8 mouse cellular contexts compared by ENCODE assay signal in the genomic region with DNA sequence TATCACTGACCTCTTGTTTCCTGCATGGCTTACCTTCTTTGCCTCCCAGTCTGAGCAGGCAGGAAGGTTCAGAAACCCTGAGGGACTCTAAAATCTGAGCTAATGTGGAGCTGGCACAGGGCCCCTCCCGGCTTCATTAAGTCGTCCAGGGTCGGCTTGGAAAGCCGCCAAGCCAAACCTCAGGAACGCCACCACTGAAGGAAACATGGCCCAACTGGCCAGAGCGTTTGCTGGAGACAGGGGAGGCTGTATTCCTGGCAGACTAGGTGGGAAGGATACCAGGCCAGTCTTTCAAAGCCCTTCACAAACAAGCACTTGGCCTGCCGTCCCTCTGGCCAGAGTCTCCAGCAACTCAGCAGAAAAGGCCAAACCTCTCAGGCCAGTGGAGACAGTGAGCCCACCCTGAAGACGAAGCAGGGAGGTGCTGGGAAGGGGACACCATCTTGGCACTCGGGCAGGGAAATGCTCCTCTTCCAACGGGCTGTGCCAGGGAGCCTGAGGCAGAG. TPM values are rescaled to one million over a fixed set of nuclear protein-coding genes. Genes with fewer than 3 reads are reported as not detected.
A peak's percentile ranks its signal among the peaks of the same experiment; 100 is the strongest.
DNase-seq lines count a peak whose midpoint lies in the region; ATAC-seq and TF ChIP-seq lines count a peak whose summit lies in the region.

No protein-coding gene starts in this region.

- TF ChIP-seq CTCF in hindbrain, postnatal 0 days (IDR thresholded peaks at IDR 0.05; ENCODE audit: low read depth): no peak

- WGBS in hindbrain, postnatal 0 days: 41% methylated on average over 10 of the region's 10 CpGs
- 84% methylated on average over 10 of the region's 10 CpGs for WGBS in hindbrain, embryonic 11.5 days
- 43% methylated on average over 10 of the region's 10 CpGs for WGBS in kidney, embryonic 16.5 days

- no peak overlapping the region for H3K27ac ChIP-seq in hindbrain, postnatal 0 days
- no peak overlapping the region for H3K27ac ChIP-seq in hindbrain, embryonic 11.5 days (ENCODE audit: low read depth, low read length)
- peak overlapping the region; percentile 29; the same call in 1 of the 2 replicates for H3K27ac ChIP-seq in kidney, embryonic 16.5 days (ENCODE audit: low read length)

- no peak overlapping the region for H3K9ac ChIP-seq in hindbrain, postnatal 0 days (replicated peaks; ENCODE audit: low read length)
- no peak overlapping the region for H3K9ac ChIP-seq in hindbrain, embryonic 11.5 days (ENCODE audit: low read depth, low read length)
- no peak overlapping the region for H3K9ac ChIP-seq in kidney, embryonic 16.5 days (replicated peaks; ENCODE audit: low read length)

- no peaks in the 10 kb centered on the region for H3K4me1 ChIP-seq in hindbrain, postnatal 0 days (ENCODE audit: insufficient read depth, low read length)
- no peaks in the 10 kb centered on the region for H3K4me1 ChIP-seq in hindbrain, embryonic 11.5 days (replicated peaks; ENCODE audit: control insufficient read depth, insufficient read depth, low read length)
- H3K4me1 ChIP-seq in kidney, embryonic 16.5 days (ENCODE audit: insufficient read depth, low read length): peaks cover 7% of the 10 kb centered on the region; the same call in 1 of the 2 replicates

- no peaks in the 10 kb centered on the region for H3K27me3 ChIP-seq in hindbrain, postnatal 0 days (ENCODE audit: insufficient read depth, low read length)
- no peaks in the 10 kb centered on the region for H3K27me3 ChIP-seq in hindbrain, embryonic 11.5 days (ENCODE audit: control insufficient read depth, insufficient read depth, low read length)
- no peaks in the 10 kb centered on the region for H3K27me3 ChIP-seq in kidney, embryonic 16.5 days (ENCODE audit: insufficient read depth, low read length)

- no peaks in the 10 kb centered on the region for H3K36me3 ChIP-seq in hindbrain, postnatal 0 days (ENCODE audit: insufficient read depth, low read length)
- no peaks in the 10 kb centered on the region for H3K36me3 ChIP-seq in hindbrain, embryonic 11.5 days (ENCODE audit: control insufficient read depth, insufficient read depth, low read length)
- no peaks in the 10 kb centered on the region for H3K36me3 ChIP-seq in kidney, embryonic 16.5 days (ENCODE audit: insufficient read depth, low read length)

- no peak overlapping the region for H3K4me3 ChIP-seq in hindbrain, postnatal 0 days (ENCODE audit: low read length)
- no peak overlapping the region for H3K4me3 ChIP-seq in hindbrain, embryonic 11.5 days (ENCODE audit: low read depth, low read length)
- no peak overlapping the region for H3K4me3 ChIP-seq in kidney, embryonic 16.5 days (ENCODE audit: low read length)

- DNase-seq in hindbrain, postnatal 0 days (ENCODE audit: low spot score): peak; percentile 73
- DNase-seq in hindbrain, embryonic 11.5 days (ENCODE audit: low spot score): no peak
- peak; percentile 76 for DNase-seq in 3134 (ENCODE audit: extremely low read depth, insufficient read length, low spot score)
- peak; percentile 72 for DNase-seq in adrenal gland, postnatal 10 days
- no peak for DNase-seq in thymus, adult 18-20 months
- DNase-seq in embryo, embryonic 9.5 days (ENCODE audit: extremely low spot score): no peak
- DNase-seq in thymus, postnatal 10 days (ENCODE audit: low spot score in 2 of 2): no peak

- peak; percentile 22; the same call in 1 of the 2 replicates for ATAC-seq in hindbrain, postnatal 0 days
- no peak for ATAC-seq in hindbrain, embryonic 11.5 days (ENCODE audit: low FRiP score)
- ATAC-seq in kidney, embryonic 16.5 days (ENCODE audit: low FRiP score, low TSS enrichment): peak; percentile 64; the same call in 1 of the 2 replicates

- H3K4me2 ChIP-seq in hindbrain, postnatal 0 days (ENCODE audit: low read depth, low read length): no peak overlapping the region
- H3K4me2 ChIP-seq in hindbrain, embryonic 11.5 days (replicated peaks; ENCODE audit: low read depth, low read length): no peak overlapping the region
- no peak overlapping the region for H3K4me2 ChIP-seq in kidney, embryonic 16.5 days (replicated peaks; ENCODE audit: low read depth, low read length)

- H3K9me3 ChIP-seq in hindbrain, postnatal 0 days (ENCODE audit: low read length): no peaks in the 10 kb centered on the region
- no peaks in the 10 kb centered on the region for H3K9me3 ChIP-seq in hindbrain, embryonic 11.5 days (ENCODE audit: control insufficient read depth, low read length)
- H3K9me3 ChIP-seq in kidney, embryonic 16.5 days (ENCODE audit: low read length): no peaks in the 10 kb centered on the region

RNA-seq across cellular contexts. Expression of gene Kcnb1, which starts 27.4 kb away (rescaled TPM):
- total RNA-seq in hindbrain, postnatal 0 days (2014; rRNA removed): 21.5 and 33.6 TPM in 2 replicates
- polyA plus RNA-seq in hindbrain, postnatal 0 days (2015; fragmentation: Nextera tagmentation; extraction: Ambion mirVana): 4.0 and 5.1 TPM in 2 replicates
- 0.66 and 0.69 TPM in 2 replicates for polyA plus RNA-seq in hindbrain, embryonic 11.5 days (2014; fragmentation: Nextera tagmentation; extraction: Ambion mirVana)
- total RNA-seq in adrenal gland, postnatal 10 days (2021): 10 to 100 TPM; 20.8 to 27.7 TPM
- 1.1 and 1.2 TPM in 2 replicates for polyA plus RNA-seq in kidney, embryonic 16.5 days (2015; fragmentation: Nextera tagmentation; extraction: Ambion mirVana)

Comparison
In these comparisons a context has a peak if more than half of its experiments do, and no peak if none do; other contexts are left out.
1. DNase-seq: peak in hindbrain, postnatal 0 days (single experiment), 3134 (single experiment) and adrenal gland, postnatal 10 days (single experiment); none in hindbrain, embryonic 11.5 days (single experiment), thymus, adult 18-20 months (0 of 2), embryo, embryonic 9.5 days (single experiment) and thymus, postnatal 10 days (0 of 2).